Mouse (Mus musculus) erythroblast, embryonic 14.5 days (primary cell): Measurements from ENCODE around the gene Tns1.

ENCODE experiments used
- GATA1 ChIP-seq: IDR thresholded peaks from 2 replicates; pipeline ENCODE4 v1.6.1; 2012; ENCODE audit warnings: low read length, inconsistent platforms, mixed read lengths
- TAL1 ChIP-seq: IDR thresholded peaks from 3 replicates; pipeline ENCODE4 v1.6.1; 2012; ENCODE audit warnings: low read length, inconsistent platforms, mixed read lengths

- TF ChIP-seq GATA1 (no peak), TAL1 (no peak)
Measured at GRCm38 (mm10) chr1:74001449-74001820, 122.8 kb downstream of the Tns1 start.
